Mouse (Mus musculus) heart, embryonic 12.5 days (tissue): ENCODE data around the gene Scn1b. TPM values are rescaled to one million over a fixed set of nuclear protein-coding genes. Genes with fewer than 3 reads are reported as not detected.

Source experiments
- ATAC-seq: fragments of 200-750 bp; cut with Nextera tagmentation; 2 replicates; pipeline ENCODE4 v1.8.0; 2017; ENCODE audit warnings: moderate TSS enrichment, moderate library complexity; ENCODE audit not compliant: insufficient number of reproducible peaks, low FRiP score
- H3K27ac ChIP-seq: fragments of 300-500 bp; sonication (generic); 2 replicates; pipeline ENCODE4 v1.5.1; 2016; ENCODE audit warnings: mild to moderate bottlenecking, moderate library complexity; ENCODE audit not compliant: poor library complexity, severe bottlenecking
- H3K27me3 ChIP-seq: fragments of 300-500 bp; sonication (generic); replicated peaks from 2 replicates; pipeline ENCODE4 v1.6.1; 2016; ENCODE audit warnings: mild to moderate bottlenecking, moderate library complexity
- H3K36me3 ChIP-seq: fragments of 300-500 bp; sonication (generic); 2 replicates; pipeline ENCODE4 v1.6.1; 2016; ENCODE audit warnings: mild to moderate bottlenecking, moderate library complexity
- H3K4me1 ChIP-seq: fragments of 300-500 bp; sonication (generic); replicated peaks from 2 replicates; pipeline ENCODE4 v1.6.1; 2016; ENCODE audit warnings: mild to moderate bottlenecking
- H3K4me2 ChIP-seq: fragments of 300-500 bp; sonication (generic); 2 replicates; pipeline ENCODE4 v1.6.1; 2016; ENCODE audit warnings: mild to moderate bottlenecking, moderate library complexity
- H3K4me3 ChIP-seq: fragments of 300-500 bp; sonication (generic); 2 replicates; pipeline ENCODE4 v1.5.1; 2016; ENCODE audit warnings: mild to moderate bottlenecking
- H3K9ac ChIP-seq: fragments of 300-500 bp; sonication (generic); 2 replicates; pipeline ENCODE4 v1.6.1; 2016; ENCODE audit warnings: mild to moderate bottlenecking, moderate library complexity
- H3K9me3 ChIP-seq: fragments of 300-500 bp; sonication (generic); replicated peaks from 2 replicates; pipeline ENCODE4 v1.6.1; 2016; ENCODE audit warnings: mild to moderate bottlenecking, moderate library complexity
- WGBS: fragments of 180-500 bp; shearing (Covaris S2); methylation state at CpG from one replicate; pipeline ENCODE4 v1.1.7; 2016; 5-methylcytosine and 5-hydroxymethylcytosine counted together
- polyA plus RNA-seq: library from polyadenylated mRNA; unstranded; fragments of >200 nt; fragmentation: Nextera tagmentation; extraction: Ambion mirVana; gene quantifications from 2 replicates; pipeline ENCODE4 v1.2.1, GENCODE M21; 2016

Gene Scn1b
- polyA plus RNA-seq, 1 experiment from 2014 or later = 5.7 TPM

GRCm38 (mm10) chr7:31098697-31099611 lies 27.8 kb downstream of the Scn1b start:
- Histone ChIP-seq H3K36me3 (no peaks in the 10 kb centered on the region), H3K27ac (no peak overlapping the region), H3K9me3 (no peaks in the 10 kb centered on the region), H3K4me1 (peaks cover 6% of the 10 kb centered on the region), H3K27me3 (peaks cover 18% of the 10 kb centered on the region; the same call in 1 of the 2 replicates), H3K9ac (no peak overlapping the region), H3K4me2 (no peak overlapping the region), H3K4me3 (no peak overlapping the region)
- WGBS = 76% methylated on average over 22 of the region's 22 CpGs
- no peak for ATAC-seq

- Histone ChIP-seq H3K9me3 (no peaks in the 10 kb centered on the region), H3K27me3 (peaks cover 10% of the 10 kb centered on the region; the same call in 1 of the 2 replicates), H3K4me1 (peaks cover 6% of the 10 kb centered on the region; the same call in 1 of the 2 replicates), H3K4me2 (peak overlapping the region; percentile 63), H3K9ac (0 out of 2 replicates have a peak overlapping the region, but pooled peaks have one; percentile 46), H3K4me3 (peak overlapping the region; percentile 27), H3K36me3 (no peaks in the 10 kb centered on the region), H3K27ac (no peak overlapping the region)
- peak; percentile 88 for ATAC-seq
- WGBS = 41% methylated on average over 20 of the region's 20 CpGs
Observed at GRCm38 (mm10) chr7:31097583-31098248, 29.1 kb downstream of the Scn1b start.

GRCm38 (mm10) chr7:31096892-31097564 lies 29.8 kb downstream of the Scn1b start:
- no peak for ATAC-seq
- Histone ChIP-seq H3K4me1 (peaks cover 6% of the 10 kb centered on the region; the same call in 1 of the 2 replicates), H3K36me3 (no peaks in the 10 kb centered on the region), H3K4me3 (no peak overlapping the region), H3K9ac (no peak overlapping the region), H3K27ac (no peak overlapping the region), H3K9me3 (no peaks in the 10 kb centered on the region), H3K27me3 (0 out of 2 replicates have a peak, but pooled peaks cover 3% of the 10 kb centered on the region), H3K4me2 (no peak overlapping the region)
- WGBS = 69% methylated on average over 9 of the region's 9 CpGs

GRCm38 (mm10) chr7:31094774-31095501 lies 31.9 kb downstream of the Scn1b start:
- H3K36me3 ChIP-seq = no peaks in the 10 kb centered on the region
- H3K4me2 ChIP-seq = no peak overlapping the region
- H3K27me3 ChIP-seq = no peaks in the 10 kb centered on the region
- no peak for ATAC-seq
- no peak overlapping the region for H3K9ac ChIP-seq
- H3K9me3 ChIP-seq = no peaks in the 10 kb centered on the region
- no peak overlapping the region for H3K27ac ChIP-seq
- H3K4me3 ChIP-seq = no peak overlapping the region
- WGBS = 21% methylated on average over 12 of the region's 12 CpGs
- peaks cover 6% of the 10 kb centered on the region; the same call in 1 of the 2 replicates for H3K4me1 ChIP-seq

DNA sequence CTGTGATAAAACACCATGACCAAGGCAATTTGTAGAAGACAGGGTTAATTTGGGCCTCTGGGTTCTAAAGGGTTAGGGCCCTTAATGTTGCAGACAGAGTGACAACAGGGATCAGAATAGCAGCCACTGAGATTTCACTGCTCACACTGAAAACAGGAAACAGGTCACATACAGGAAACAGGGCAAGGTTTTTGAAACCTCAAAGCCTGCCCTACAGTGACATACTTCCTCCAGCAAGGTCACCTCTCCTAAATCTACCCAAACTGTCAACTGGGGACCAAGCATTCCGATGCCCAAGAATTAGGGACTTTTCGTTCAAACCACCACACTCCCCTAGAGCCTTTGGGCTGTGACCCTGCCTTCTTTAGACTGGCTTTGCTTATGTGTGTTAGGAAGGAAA lies 37.1 kb downstream of the Scn1b start:
- no peak overlapping the region for H3K27ac ChIP-seq
- H3K27me3 ChIP-seq = no peaks in the 10 kb centered on the region
- H3K4me2 ChIP-seq = no peak overlapping the region
- WGBS = 74% methylated on average over 2 of the region's 2 CpGs
- no peak overlapping the region for H3K9ac ChIP-seq
- no peaks in the 10 kb centered on the region for H3K9me3 ChIP-seq
- no peak for ATAC-seq
- peaks cover 10% of the 10 kb centered on the region; the same call in 1 of the 2 replicates for H3K4me1 ChIP-seq
- H3K4me3 ChIP-seq = no peak overlapping the region
- no peaks in the 10 kb centered on the region for H3K36me3 ChIP-seq

GRCm38 (mm10) chr7:31088206-31088605 lies 38.6 kb downstream of the Scn1b start:
- ATAC-seq = no peak

DNA sequence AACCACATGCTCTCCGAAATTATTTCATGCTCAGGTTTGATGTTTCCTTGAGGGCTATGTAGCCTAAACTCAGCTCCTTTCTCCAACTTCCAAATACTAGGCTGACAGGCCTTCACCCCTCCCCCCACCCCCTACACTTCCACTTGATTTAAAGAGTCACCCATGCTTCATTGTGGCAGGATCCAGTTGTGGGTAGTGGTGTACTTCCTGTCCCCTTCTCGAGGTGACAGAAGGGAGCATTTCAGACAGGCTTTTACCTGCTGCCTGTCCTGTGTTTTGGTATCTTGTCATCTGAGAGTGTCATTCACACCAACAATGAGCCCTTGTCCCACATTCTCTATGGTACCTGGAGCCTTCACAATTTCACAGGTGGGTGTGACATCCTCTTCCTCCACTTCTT lies 39.5 kb downstream of the Scn1b start:
- H3K9ac ChIP-seq = no peak overlapping the region
- H3K36me3 ChIP-seq = no peaks in the 10 kb centered on the region
- ATAC-seq = no peak
- H3K4me3 ChIP-seq = no peak overlapping the region
- WGBS = 43% methylated on average over 2 of the region's 2 CpGs
- H3K9me3 ChIP-seq = no peaks in the 10 kb centered on the region
- H3K4me1 ChIP-seq = peaks cover 10% of the 10 kb centered on the region; the same call in 1 of the 2 replicates
- no peak overlapping the region for H3K27ac ChIP-seq
- H3K27me3 ChIP-seq = no peaks in the 10 kb centered on the region
- no peak overlapping the region for H3K4me2 ChIP-seq

More at GRCm38 (mm10) chr7:31088206-31088605, 38.6 kb downstream of the Scn1b start:
- WGBS = 64% methylated on average over 3 of the region's 3 CpGs
- Histone ChIP-seq H3K4me1 (peaks cover 10% of the 10 kb centered on the region; the same call in 1 of the 2 replicates), H3K9ac (no peak overlapping the region), H3K27ac (no peak overlapping the region), H3K4me3 (no peak overlapping the region), H3K4me2 (no peak overlapping the region), H3K9me3 (no peaks in the 10 kb centered on the region), H3K36me3 (no peaks in the 10 kb centered on the region), H3K27me3 (no peaks in the 10 kb centered on the region)

DNA sequence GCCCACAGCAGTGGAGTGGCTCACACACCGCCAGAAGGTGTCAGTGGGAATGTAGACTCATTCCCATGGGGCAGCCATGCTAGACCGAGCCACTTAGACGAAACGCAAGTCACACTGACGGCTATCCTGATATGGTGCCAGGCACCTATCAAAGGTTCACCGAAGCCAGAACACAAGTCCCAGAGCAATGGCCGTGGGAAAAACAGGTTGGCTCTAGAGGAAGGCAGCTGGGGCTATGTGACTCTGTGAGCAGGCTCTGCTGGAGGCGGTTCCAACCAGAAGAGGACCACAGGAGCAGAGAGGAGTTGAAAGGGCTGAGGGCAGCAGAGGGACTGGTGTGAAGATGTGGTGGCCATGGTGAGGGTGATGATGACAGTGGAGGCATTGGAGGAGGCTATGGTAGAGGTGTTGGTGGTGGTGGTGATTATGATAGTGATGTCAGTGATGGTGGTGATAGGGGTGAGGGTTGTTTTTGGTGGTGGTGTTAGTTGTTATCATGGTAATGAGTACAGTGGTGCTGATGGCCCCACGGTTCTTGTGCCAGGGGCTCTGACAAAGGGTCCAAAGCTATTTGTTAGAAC lies 40.5 kb downstream of the Scn1b start:
- H3K36me3 ChIP-seq = no peaks in the 10 kb centered on the region
- no peaks in the 10 kb centered on the region for H3K9me3 ChIP-seq
- 78% methylated on average over 9 of the region's 9 CpGs for WGBS
- no peak overlapping the region for H3K27ac ChIP-seq
- H3K27me3 ChIP-seq = no peaks in the 10 kb centered on the region
- ATAC-seq = no peak
- H3K4me1 ChIP-seq = peaks cover 10% of the 10 kb centered on the region; the same call in 1 of the 2 replicates
- H3K4me2 ChIP-seq = no peak overlapping the region
- H3K9ac ChIP-seq = no peak overlapping the region
- no peak overlapping the region for H3K4me3 ChIP-seq

DNA sequence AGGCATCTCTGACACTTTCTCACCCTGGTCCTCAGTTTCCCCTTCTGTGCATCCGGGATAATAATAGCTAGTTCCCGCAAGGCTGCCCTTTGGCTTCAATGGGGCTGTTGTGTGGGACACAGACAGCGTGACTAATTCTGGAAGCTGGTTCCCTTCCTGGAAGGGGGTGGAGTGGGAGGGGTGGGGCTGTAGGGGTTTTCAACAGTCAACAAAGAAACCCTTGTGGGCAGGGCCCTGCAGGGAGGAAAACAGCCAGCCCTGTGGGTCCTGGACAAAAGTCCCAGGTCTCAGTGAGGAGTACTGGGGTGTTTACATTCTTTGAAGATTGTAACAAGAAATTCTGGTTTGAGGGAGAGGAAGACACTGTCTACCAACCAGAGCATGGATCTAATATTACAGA lies 41.6 kb downstream of the Scn1b start:
- Histone ChIP-seq H3K4me3 (no peak overlapping the region), H3K27ac (no peak overlapping the region), H3K4me2 (no peak overlapping the region), H3K36me3 (no peaks in the 10 kb centered on the region), H3K4me1 (peaks cover 10% of the 10 kb centered on the region; the same call in 1 of the 2 replicates), H3K27me3 (no peaks in the 10 kb centered on the region), H3K9ac (no peak overlapping the region), H3K9me3 (peaks cover 4% of the 10 kb centered on the region)
- ATAC-seq = no peak
- WGBS = 33% methylated on average over 3 of the region's 3 CpGs

- H3K27ac ChIP-seq = no peak overlapping the region
- H3K36me3 ChIP-seq = no peaks in the 10 kb centered on the region
- no peak for ATAC-seq
- H3K4me3 ChIP-seq = no peak overlapping the region
- H3K9ac ChIP-seq = no peak overlapping the region
- peaks cover 10% of the 10 kb centered on the region; the same call in 1 of the 2 replicates for H3K4me1 ChIP-seq
- 55% methylated on average over 9 of the region's 9 CpGs for WGBS
- H3K27me3 ChIP-seq = no peaks in the 10 kb centered on the region
- peaks cover 4% of the 10 kb centered on the region for H3K9me3 ChIP-seq
- no peak overlapping the region for H3K4me2 ChIP-seq
Observed at GRCm38 (mm10) chr7:31084140-31084539, 42.7 kb downstream of the Scn1b start.
